Mouse (Mus musculus) neural tube, embryonic 13.5 days (tissue): ENCODE data around the gene Podxl2. TPM values are rescaled to one million over a fixed set of nuclear protein-coding genes. Genes with fewer than 3 reads are reported as not detected.
A peak's percentile ranks its signal among the peaks of the same experiment; 100 is the strongest.

Experiments
- ATAC-seq: fragments of 200-750 bp; cut with Nextera tagmentation; 2 replicates; pipeline ENCODE4 v1.8.0; 2017; ENCODE audit warnings: low read depth, mild to moderate bottlenecking, moderate TSS enrichment, moderate library complexity
- H3K27ac ChIP-seq: fragments of 300-500 bp; sonication (generic); replicated peaks from 2 replicates; pipeline ENCODE4 v1.5.1; 2015; ENCODE audit warnings: moderate library complexity, mild to moderate bottlenecking, inconsistent platforms
- H3K27me3 ChIP-seq: fragments of 300-500 bp; sonication (generic); 2 replicates; pipeline ENCODE4 v1.6.1; 2015; ENCODE audit warnings: mild to moderate bottlenecking, inconsistent platforms
- H3K36me3 ChIP-seq: fragments of 300-500 bp; sonication (generic); 2 replicates; pipeline ENCODE4 v1.6.1; 2015; ENCODE audit warnings: mild to moderate bottlenecking, inconsistent platforms
- H3K4me1 ChIP-seq: fragments of 300-500 bp; sonication (generic); replicated peaks from 2 replicates; pipeline ENCODE4 v1.6.1; 2015; ENCODE audit warnings: inconsistent platforms
- H3K4me2 ChIP-seq: fragments of 300-500 bp; sonication (generic); 2 replicates; pipeline ENCODE4 v1.6.1; 2015; ENCODE audit warnings: inconsistent platforms, mild to moderate bottlenecking, moderate library complexity
- H3K4me3 ChIP-seq: fragments of 300-500 bp; sonication (generic); 2 replicates; pipeline ENCODE4 v1.5.1; 2015; ENCODE audit warnings: mild to moderate bottlenecking, inconsistent platforms
- H3K9ac ChIP-seq: fragments of 300-500 bp; sonication (generic); 2 replicates; pipeline ENCODE4 v1.6.1; 2015; ENCODE audit warnings: moderate library complexity, mild to moderate bottlenecking, inconsistent platforms
- H3K9me3 ChIP-seq: fragments of 300-500 bp; sonication (generic); 2 replicates; pipeline ENCODE4 v1.6.1; 2016; ENCODE audit warnings: inconsistent platforms
- WGBS: fragments of 180-500 bp; shearing (Covaris S2); methylation state at CpG from one replicate; pipeline ENCODE4 v1.1.7; 2015; 5-methylcytosine and 5-hydroxymethylcytosine counted together
- polyA plus RNA-seq: library from polyadenylated mRNA; unstranded; fragments of >200 nt; fragmentation: Nextera tagmentation; extraction: Ambion mirVana; gene quantifications from 2 replicates; pipeline ENCODE4 v1.2.1, GENCODE M21; 2015

Podxl2 gene
- polyA plus RNA-seq, 1 experiment from 2014 or later: 548 TPM

- peak within 1 kb of the TSS; percentile 68 for H3K4me3 ChIP-seq
- H3K4me1 ChIP-seq: peaks cover 36% of the 10 kb centered on the region
- H3K36me3 ChIP-seq: peaks cover 63% of the 10 kb centered on the region
- peak within 1 kb of the TSS; percentile 91 for H3K27ac ChIP-seq
- WGBS: under 1% methylated on average over 71 of the region's 72 CpGs
- H3K4me2 ChIP-seq: peak within 1 kb of the TSS; percentile 79
- ATAC-seq: peak; percentile 96
- no peaks in the 10 kb centered on the region for H3K9me3 ChIP-seq
- H3K27me3 ChIP-seq: no peaks in the 10 kb centered on the region
- H3K9ac ChIP-seq: peak within 1 kb of the TSS; percentile 75
Observed at GRCm38 (mm10) chr6:88841781-88842689, 32.8 kb downstream of the Podxl2 start, which contains the start of gene Abtb1. Gene Abtb1 (minus strand): TSS chr6:88841984.

- H3K4me3 ChIP-seq: peak overlapping the region; percentile 68
- H3K4me1 ChIP-seq: peaks cover 36% of the 10 kb centered on the region
- no peaks in the 10 kb centered on the region for H3K9me3 ChIP-seq
- H3K36me3 ChIP-seq: peaks cover 65% of the 10 kb centered on the region
- H3K9ac ChIP-seq: peak overlapping the region; percentile 75
- under 1% methylated on average over 22 of the region's 22 CpGs for WGBS
- H3K4me2 ChIP-seq: peak overlapping the region; percentile 79
- ATAC-seq: peak; percentile 44
- peak overlapping the region; percentile 91 for H3K27ac ChIP-seq
- H3K27me3 ChIP-seq: no peaks in the 10 kb centered on the region
Observed at GRCm38 (mm10) chr6:88841514-88841780, 33.4 kb downstream of the Podxl2 start.

- peak overlapping the region; percentile 68 for H3K4me3 ChIP-seq
- peak overlapping the region; percentile 91 for H3K27ac ChIP-seq
- 55% methylated on average over 9 of the region's 9 CpGs for WGBS
- peaks cover 36% of the 10 kb centered on the region for H3K4me1 ChIP-seq
- H3K9me3 ChIP-seq: no peaks in the 10 kb centered on the region
- H3K27me3 ChIP-seq: no peaks in the 10 kb centered on the region
- peak overlapping the region; percentile 79 for H3K4me2 ChIP-seq
- no peak for ATAC-seq
- peaks cover 65% of the 10 kb centered on the region for H3K36me3 ChIP-seq
- peak overlapping the region; percentile 75 for H3K9ac ChIP-seq
Observed at GRCm38 (mm10) chr6:88840791-88841513, 33.9 kb downstream of the Podxl2 start.

GRCm38 (mm10) chr6:88840211-88840610 is 34.6 kb downstream of the Podxl2 start:
- Histone ChIP-seq H3K4me2 (peak overlapping the region; percentile 79), H3K27ac (no peak overlapping the region), H3K27me3 (no peaks in the 10 kb centered on the region), H3K4me3 (peak overlapping the region; percentile 68), H3K9ac (0 out of 2 replicates have a peak overlapping the region, but pooled peaks have one; percentile 75), H3K9me3 (no peaks in the 10 kb centered on the region), H3K36me3 (peaks cover 64% of the 10 kb centered on the region), H3K4me1 (peaks cover 36% of the 10 kb centered on the region)
- ATAC-seq: no peak
- WGBS: 70% methylated on average over 3 of the region's 3 CpGs

- peaks cover 55% of the 10 kb centered on the region for H3K36me3 ChIP-seq
- H3K9me3 ChIP-seq: no peaks in the 10 kb centered on the region
- H3K27me3 ChIP-seq: no peaks in the 10 kb centered on the region
- no peak overlapping the region for H3K9ac ChIP-seq
- peaks cover 36% of the 10 kb centered on the region for H3K4me1 ChIP-seq
- WGBS: 85% methylated on average over 26 of the region's 26 CpGs
- H3K4me3 ChIP-seq: no peak overlapping the region
- no peak overlapping the region for H3K27ac ChIP-seq
- no peak overlapping the region for H3K4me2 ChIP-seq
- ATAC-seq: no peak
Observed at GRCm38 (mm10) chr6:88839135-88839970, 35.5 kb downstream of the Podxl2 start.

- no peak overlapping the region for H3K4me3 ChIP-seq
Observed at GRCm38 (mm10) chr6:88838613-88839012, 36.2 kb downstream of the Podxl2 start.

GRCm38 (mm10) chr6:88837999-88838398 is 36.8 kb downstream of the Podxl2 start:
- H3K4me1 ChIP-seq: peaks cover 25% of the 10 kb centered on the region
- no peak overlapping the region for H3K4me2 ChIP-seq
- H3K36me3 ChIP-seq: peaks cover 45% of the 10 kb centered on the region
- no peak overlapping the region for H3K27ac ChIP-seq
- ATAC-seq: no peak
- WGBS: 91% methylated on average over 12 of the region's 12 CpGs
- H3K9ac ChIP-seq: no peak overlapping the region
- H3K4me3 ChIP-seq: no peak overlapping the region
- H3K27me3 ChIP-seq: no peaks in the 10 kb centered on the region
- H3K9me3 ChIP-seq: no peaks in the 10 kb centered on the region

More at GRCm38 (mm10) chr6:88838613-88839012, 36.2 kb downstream of the Podxl2 start:
- Histone ChIP-seq H3K27ac (no peak overlapping the region), H3K36me3 (peaks cover 48% of the 10 kb centered on the region), H3K9ac (no peak overlapping the region), H3K27me3 (no peaks in the 10 kb centered on the region), H3K9me3 (no peaks in the 10 kb centered on the region), H3K4me1 (peaks cover 31% of the 10 kb centered on the region), H3K4me2 (no peak overlapping the region)
- no peak for ATAC-seq
- WGBS: 94% methylated on average over 10 of the region's 10 CpGs

GRCm38 (mm10) chr6:88836178-88836819 is 38.5 kb downstream of the Podxl2 start:
- Histone ChIP-seq H3K4me1 (peaks cover 28% of the 10 kb centered on the region), H3K36me3 (peaks cover 45% of the 10 kb centered on the region), H3K4me2 (no peak overlapping the region), H3K27me3 (no peaks in the 10 kb centered on the region), H3K9ac (0 out of 2 replicates have a peak overlapping the region, but pooled peaks have one; percentile 12), H3K4me3 (no peak overlapping the region), H3K27ac (no peak overlapping the region), H3K9me3 (no peaks in the 10 kb centered on the region)
- 83% methylated on average over 28 of the region's 28 CpGs for WGBS
- no peak for ATAC-seq

- no peak for ATAC-seq
- 83% methylated on average over 5 of the region's 5 CpGs for WGBS
Observed at GRCm38 (mm10) chr6:88835047-88835446, 39.8 kb downstream of the Podxl2 start.

GRCm38 (mm10) chr6:88833340-88834140 is 41.3 kb downstream of the Podxl2 start:
- Histone ChIP-seq H3K27ac (no peak overlapping the region), H3K9me3 (no peaks in the 10 kb centered on the region), H3K27me3 (no peaks in the 10 kb centered on the region), H3K36me3 (peaks cover 32% of the 10 kb centered on the region), H3K9ac (no peak overlapping the region), H3K4me2 (no peak overlapping the region), H3K4me1 (peaks cover 13% of the 10 kb centered on the region; the same call in 1 of the 2 replicates), H3K4me3 (no peak overlapping the region)
- WGBS: 85% methylated on average over 5 of the region's 5 CpGs
- ATAC-seq: no peak

More at GRCm38 (mm10) chr6:88835047-88835446, 39.8 kb downstream of the Podxl2 start:
- H3K4me2 ChIP-seq: no peak overlapping the region
- no peaks in the 10 kb centered on the region for H3K27me3 ChIP-seq
- H3K9ac ChIP-seq: no peak overlapping the region
- no peaks in the 10 kb centered on the region for H3K9me3 ChIP-seq
- H3K4me3 ChIP-seq: no peak overlapping the region
- no peak overlapping the region for H3K27ac ChIP-seq
- peaks cover 19% of the 10 kb centered on the region for H3K4me1 ChIP-seq
- H3K36me3 ChIP-seq: peaks cover 45% of the 10 kb centered on the region
